In the genomic region with DNA sequence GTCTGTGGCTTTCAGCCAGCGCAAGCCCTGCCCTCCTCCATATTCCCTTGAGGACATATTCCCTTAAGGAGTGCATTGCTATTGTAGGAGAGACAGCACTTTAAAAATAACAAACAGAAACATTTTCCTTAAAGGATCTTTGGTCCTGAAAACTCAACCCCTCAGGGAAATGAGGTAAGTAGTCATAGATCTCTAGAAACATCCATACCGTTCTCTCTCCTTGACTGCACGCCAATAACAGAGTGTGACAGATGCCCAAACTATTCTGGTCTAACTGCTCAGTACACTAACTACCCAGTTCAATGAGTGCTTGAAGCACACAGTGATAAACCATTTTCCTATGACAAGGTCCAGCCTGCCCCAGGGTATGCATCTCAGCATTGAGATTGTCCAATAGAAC, we compare ENCODE assay signal across 12 mouse cellular contexts. TPM values are rescaled to one million over a fixed set of nuclear protein-coding genes. Genes with fewer than 3 reads are reported as not detected.
A peak's percentile ranks its signal among the peaks of the same experiment; 100 is the strongest.
DNase-seq lines count a peak whose midpoint lies in the region; ATAC-seq lines count a peak whose summit lies in the region.
"Had no signal": no experiment of that assay in that cellular context is flagged by ENCODE, and none has a peak within 500 bp of the region (broad histone marks: within the 10 kb centered on the region; RNA-seq: fewer than 3 reads in every experiment).

No protein-coding gene starts in this region.

- H3K36me3 ChIP-seq in heart, embryonic 14.5 days (ENCODE audit: control insufficient read depth, insufficient read depth, low read length), result no peaks in the 10 kb centered on the region
- H3K36me3 ChIP-seq in neural tube, embryonic 11.5 days (ENCODE audit: control insufficient read depth, insufficient read depth, low read length), result no peaks in the 10 kb centered on the region
- H3K36me3 ChIP-seq in hindbrain, embryonic 16.5 days (ENCODE audit: control insufficient read depth, insufficient read depth, low read length), result no peaks in the 10 kb centered on the region
- H3K36me3 ChIP-seq in stomach, embryonic 16.5 days (ENCODE audit: control insufficient read depth, insufficient read depth, low read length), result no peaks in the 10 kb centered on the region

- no peaks in the 10 kb centered on the region for H3K27me3 ChIP-seq in heart, embryonic 14.5 days (ENCODE audit: control insufficient read depth, insufficient read depth, low read length)
- H3K27me3 ChIP-seq in neural tube, embryonic 11.5 days (ENCODE audit: control insufficient read depth, insufficient read depth, low read length), result peaks cover 5% of the 10 kb centered on the region; the same call in 1 of the 2 replicates
- peaks cover 21% of the 10 kb centered on the region for H3K27me3 ChIP-seq in hindbrain, embryonic 16.5 days (replicated peaks; ENCODE audit: control insufficient read depth, insufficient read depth, low read length)
- H3K27me3 ChIP-seq in stomach, embryonic 16.5 days (ENCODE audit: control insufficient read depth, insufficient read depth, low read length), result no peaks in the 10 kb centered on the region

- no peak for ATAC-seq in heart, embryonic 14.5 days (ENCODE audit: insufficient number of reproducible peaks, insufficient read depth, low FRiP score, low read depth)
- no peak for ATAC-seq in neural tube, embryonic 11.5 days (ENCODE audit: insufficient read depth, low FRiP score, low TSS enrichment)
- ATAC-seq in hindbrain, embryonic 16.5 days, result 0 out of 2 replicates have a peak, but pooled peaks have one; percentile 34
- no peak for ATAC-seq in stomach, embryonic 16.5 days (ENCODE audit: insufficient read depth, low FRiP score)

- 40% methylated on average over 3 of the region's 3 CpGs for WGBS in heart, embryonic 14.5 days
- WGBS in neural tube, embryonic 11.5 days, result 77% methylated on average over 3 of the region's 3 CpGs
- 48% methylated on average over 3 of the region's 3 CpGs for WGBS in hindbrain, embryonic 16.5 days
- WGBS in stomach, embryonic 16.5 days, result 57% methylated on average over 3 of the region's 3 CpGs

- H3K27ac ChIP-seq in heart, embryonic 14.5 days (replicated peaks in 1 of 2; ENCODE audit: control insufficient read depth in 1 of 2, insufficient read depth in 1 of 2, low read depth in 2 of 2, low read length in 2 of 2), result no peak overlapping the region
- no peak overlapping the region for H3K27ac ChIP-seq in neural tube, embryonic 11.5 days (ENCODE audit: low read depth, low read length)
- 0 out of 2 replicates have a peak overlapping the region, but pooled peaks have one; percentile 60 for H3K27ac ChIP-seq in hindbrain, embryonic 16.5 days (ENCODE audit: low read depth, low read length)
- H3K27ac ChIP-seq in stomach, embryonic 16.5 days (ENCODE audit: low read length), result no peak overlapping the region

- no peaks in the 10 kb centered on the region for H3K9me3 ChIP-seq in heart, embryonic 14.5 days (ENCODE audit: control insufficient read depth, low read length)
- no peaks in the 10 kb centered on the region for H3K9me3 ChIP-seq in neural tube, embryonic 11.5 days (ENCODE audit: control insufficient read depth, low read length)
- H3K9me3 ChIP-seq in hindbrain, embryonic 16.5 days (ENCODE audit: control insufficient read depth, low read length), result no peaks in the 10 kb centered on the region
- no peaks in the 10 kb centered on the region for H3K9me3 ChIP-seq in stomach, embryonic 16.5 days (replicated peaks; ENCODE audit: control insufficient read depth, low read length)

- peaks cover 3 to 13% of the 10 kb centered on the region in 2 experiments for H3K4me1 ChIP-seq in heart, embryonic 14.5 days (ENCODE audit: control insufficient read depth in 2 of 2, insufficient read depth in 2 of 2, low read length in 2 of 2)
- no peaks in the 10 kb centered on the region for H3K4me1 ChIP-seq in neural tube, embryonic 11.5 days (ENCODE audit: control insufficient read depth, insufficient read depth, low read length)
- H3K4me1 ChIP-seq in hindbrain, embryonic 16.5 days (ENCODE audit: control insufficient read depth, insufficient read depth, low read depth, low read length), result peaks cover 7% of the 10 kb centered on the region
- H3K4me1 ChIP-seq in stomach, embryonic 16.5 days (ENCODE audit: control insufficient read depth, insufficient read depth, low read length), result 0 out of 2 replicates have a peak, but pooled peaks cover 4% of the 10 kb centered on the region

- peak overlapping the region in 1 of 2 experiments; percentile 27; a peak in 1 of 4 replicates for H3K4me3 ChIP-seq in heart, embryonic 14.5 days (ENCODE audit: control insufficient read depth in 1 of 2, insufficient read depth in 1 of 2, low read depth in 1 of 2, low read length in 2 of 2)
- H3K4me3 ChIP-seq in neural tube, embryonic 11.5 days (ENCODE audit: low read depth, low read length), result no peak overlapping the region
- H3K4me3 ChIP-seq in hindbrain, embryonic 16.5 days (ENCODE audit: low read length), result no peak overlapping the region
- no peak overlapping the region for H3K4me3 ChIP-seq in stomach, embryonic 16.5 days (replicated peaks; ENCODE audit: low read length)

- intact Hi-C loops in heart, postnatal 10 days (cut with DNase I), result no loop called here

- peak overlapping the region; percentile 36 for H3K9ac ChIP-seq in heart, embryonic 14.5 days (ENCODE audit: low read length)
- H3K9ac ChIP-seq in neural tube, embryonic 11.5 days (ENCODE audit: low read length), result no peak overlapping the region
- peak overlapping the region; percentile 62 for H3K9ac ChIP-seq in hindbrain, embryonic 16.5 days (ENCODE audit: low read depth, low read length)
- no peak overlapping the region for H3K9ac ChIP-seq in stomach, embryonic 16.5 days (ENCODE audit: low read length)

- DNase-seq in heart, postnatal 10 days, result no peak
- DNase-seq in neural tube, embryonic 11.5 days (ENCODE audit: low spot score), result peak; percentile 3
- DNase-seq in neural tube, embryonic 10.5 days (ENCODE audit: extremely low spot score, low spot score), result no peak
- DNase-seq in spleen, adult 12 weeks (ENCODE audit: low spot score), result no peak
- no peak for DNase-seq in spleen, adult 18-20 months
- DNase-seq: kidney, adult 11 months; thymus, postnatal 4 days had no signal

- H3K4me2 ChIP-seq in heart, embryonic 14.5 days (ENCODE audit: low read length), result peak overlapping the region; percentile 64
- H3K4me2 ChIP-seq in neural tube, embryonic 11.5 days (ENCODE audit: low read depth), result no peak overlapping the region
- H3K4me2 ChIP-seq in hindbrain, embryonic 16.5 days (ENCODE audit: low read length), result peak overlapping the region; percentile 63
- H3K4me2 ChIP-seq in stomach, embryonic 16.5 days (ENCODE audit: low read depth, low read length), result peak overlapping the region; percentile 39

RNA-seq across cellular contexts. Expression of a gene that starts 24.4 kb away (rescaled TPM):
- polyA plus RNA-seq in heart, embryonic 14.5 days (2014; fragmentation: Nextera tagmentation; extraction: Ambion mirVana), result 0.46 TPM in 1 of 2 replicates, not detected in the other
- not detected for total RNA-seq in heart, postnatal 10 days (2021)
- 0.23 and 0.72 TPM in 2 replicates for polyA plus RNA-seq in neural tube, embryonic 11.5 days (2014; fragmentation: Nextera tagmentation; extraction: Ambion mirVana)
- polyA plus RNA-seq in hindbrain, embryonic 16.5 days (2015; fragmentation: Nextera tagmentation; extraction: Ambion mirVana), result 0.52 and 0.69 TPM in 2 replicates
- not detected in 2 replicates for polyA plus RNA-seq in stomach, embryonic 16.5 days (2015; fragmentation: Nextera tagmentation; extraction: Ambion mirVana)
- total RNA-seq: left cerebral cortex, postnatal 10 days had no signal
- polyA plus RNA-seq: frontal cortex, adult 2 months had no signal

RNA-seq across cellular contexts. Expression of a gene that starts 31.1 kb away (rescaled TPM):
- 9.8 and 10.2 TPM in 2 replicates for polyA plus RNA-seq in heart, embryonic 14.5 days (2014; fragmentation: Nextera tagmentation; extraction: Ambion mirVana)
- total RNA-seq in heart, postnatal 10 days (2021), result 10 to 100 TPM; 17.7 to 19.7 TPM
- polyA plus RNA-seq in neural tube, embryonic 11.5 days (2014; fragmentation: Nextera tagmentation; extraction: Ambion mirVana), result 10.1 and 10.5 TPM in 2 replicates
- polyA plus RNA-seq in hindbrain, embryonic 16.5 days (2015; fragmentation: Nextera tagmentation; extraction: Ambion mirVana), result 5.7 and 6.5 TPM in 2 replicates
- polyA plus RNA-seq in stomach, embryonic 16.5 days (2015; fragmentation: Nextera tagmentation; extraction: Ambion mirVana), result 13.8 and 15.6 TPM in 2 replicates

RNA-seq across cellular contexts. Expression of a gene that starts 58.2 kb away (rescaled TPM):
- polyA plus RNA-seq in heart, embryonic 14.5 days (2014; fragmentation: Nextera tagmentation; extraction: Ambion mirVana), result 4.1 and 6.3 TPM in 2 replicates
- total RNA-seq in heart, postnatal 10 days (2021), result 10 to 100 TPM; 21.0 to 21.7 TPM
- 4.4 and 5.0 TPM in 2 replicates for polyA plus RNA-seq in neural tube, embryonic 11.5 days (2014; fragmentation: Nextera tagmentation; extraction: Ambion mirVana)
- polyA plus RNA-seq in hindbrain, embryonic 16.5 days (2015; fragmentation: Nextera tagmentation; extraction: Ambion mirVana), result 5.3 and 6.7 TPM in 2 replicates
- polyA plus RNA-seq in stomach, embryonic 16.5 days (2015; fragmentation: Nextera tagmentation; extraction: Ambion mirVana), result 2.8 and 5.4 TPM in 2 replicates

Comparison
In these comparisons a context has a peak if more than half of its experiments do, and no peak if none do; other contexts are left out.
1. H3K9ac ChIP-seq: peak in heart, embryonic 14.5 days (single experiment) and hindbrain, embryonic 16.5 days (single experiment); none in neural tube, embryonic 11.5 days (single experiment) and stomach, embryonic 16.5 days (single experiment).